Mouse (Mus musculus): ENCODE data around the gene Gk5.

GRCm38 (mm10) chr9:96213036-96213645 lies 94.0 kb downstream of the Gk5 start:
- TF ChIP-seq CTCF (conservative IDR thresholded peaks at IDR 0.05; ENCODE audit: insufficient read depth, insufficient read length, low read depth, low read length) (no peak), POLR2A (IDR thresholded peaks at IDR 0.05; ENCODE audit: low read depth, low read length) (no peak)
